Mouse (Mus musculus) liver, postnatal 0 days (tissue): ENCODE data around the gene Kif5c.

Experiments
- CTCF ChIP-seq: sonication (generic); IDR thresholded peaks from 2 replicates; pipeline ENCODE4 v1.5.1; 2016; ENCODE audit warnings: antibody characterized with exemption, low read depth
- EP300 ChIP-seq: IDR thresholded peaks from 2 replicates; pipeline ENCODE4 v1.6.1; 2016; ENCODE audit warnings: antibody characterized with exemption, low read depth, mild to moderate bottlenecking

GRCm38 (mm10) chr2:49813151-49813550 is 194.1 kb downstream of the Kif5c start:
- TF ChIP-seq CTCF = no peak
- TF ChIP-seq EP300 = no peak
